Mouse (Mus musculus) liver, adult 2 months (tissue): ENCODE measurements around the gene Prr12.

Experiments
- CTCF ChIP-seq: fragments of 200-500 bp; IDR thresholded peaks from 2 replicates; pipeline ENCODE4 v1.5.1; 2011; ENCODE audit warnings: low read depth, low read length, control low read depth
- POLR2A ChIP-seq: fragments of 200-500 bp; IDR thresholded peaks from 2 replicates; pipeline ENCODE4 v1.6.1; 2011; ENCODE audit warnings: low read length, control low read depth; ENCODE audit not compliant: insufficient read depth; ENCODE audit errors: extremely low read depth

- TF ChIP-seq CTCF (no peak), POLR2A (no peak)
These were observed 37.2 kb downstream of the Prr12 start for GRCm38 (mm10) chr7:45015344-45015956.
